Mouse (Mus musculus) E14TG2a.4 (cell line): ENCODE data around the gene Antxr2.

ENCODE experiments used
- CTCF ChIP-seq: conservative IDR thresholded peaks from 2 replicates; pipeline ENCODE4 v1.5.1; 2014; ENCODE audit warnings: low read length
- NANOG ChIP-seq: IDR thresholded peaks from 2 replicates; pipeline ENCODE4 v1.6.1; 2014; ENCODE audit warnings: borderline replicate concordance, low read length, mixed read lengths
- POU5F1 ChIP-seq: IDR thresholded peaks from 2 replicates; pipeline ENCODE4 v1.6.1; 2014; ENCODE audit warnings: low read length, borderline replicate concordance

DNA sequence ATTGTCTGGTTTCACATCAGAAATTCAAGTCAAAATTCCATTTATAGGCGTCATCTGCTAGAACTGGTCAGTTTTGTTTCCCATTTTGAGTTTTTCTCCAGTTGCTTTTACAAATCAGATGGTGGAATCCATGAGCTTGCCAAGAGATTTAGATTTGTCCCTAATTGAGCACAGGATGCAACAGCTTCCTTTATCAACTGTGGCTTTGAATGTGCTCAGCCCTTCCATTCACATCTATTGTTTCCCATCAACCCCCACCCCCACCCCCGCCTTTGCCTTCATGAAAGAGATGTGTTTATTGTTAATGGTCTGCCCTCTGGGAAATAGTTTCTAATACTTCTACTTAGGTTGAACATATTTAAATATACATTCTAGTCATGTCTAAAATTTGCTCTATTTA lies 149.4 kb downstream of the Antxr2 start:
- TF ChIP-seq CTCF (no peak), POU5F1 (no peak), NANOG (no peak)
